Mouse (Mus musculus): ENCODE results near the gene Slc15a3. TPM values are rescaled to one million over a fixed set of nuclear protein-coding genes. Genes with fewer than 3 reads are reported as not detected.

Slc15a3 gene
- total RNA-seq, 2 experiments from 2014 or later, result 3.2 to 3.8 TPM

- no peak for ATAC-seq (replicated peaks; ENCODE audit: low FRiP score, poor library complexity, severe bottlenecking)
Observed at GRCm38 (mm10) chr19:10867946-10868622, 28.6 kb downstream of the Slc15a3 start.

DNA sequence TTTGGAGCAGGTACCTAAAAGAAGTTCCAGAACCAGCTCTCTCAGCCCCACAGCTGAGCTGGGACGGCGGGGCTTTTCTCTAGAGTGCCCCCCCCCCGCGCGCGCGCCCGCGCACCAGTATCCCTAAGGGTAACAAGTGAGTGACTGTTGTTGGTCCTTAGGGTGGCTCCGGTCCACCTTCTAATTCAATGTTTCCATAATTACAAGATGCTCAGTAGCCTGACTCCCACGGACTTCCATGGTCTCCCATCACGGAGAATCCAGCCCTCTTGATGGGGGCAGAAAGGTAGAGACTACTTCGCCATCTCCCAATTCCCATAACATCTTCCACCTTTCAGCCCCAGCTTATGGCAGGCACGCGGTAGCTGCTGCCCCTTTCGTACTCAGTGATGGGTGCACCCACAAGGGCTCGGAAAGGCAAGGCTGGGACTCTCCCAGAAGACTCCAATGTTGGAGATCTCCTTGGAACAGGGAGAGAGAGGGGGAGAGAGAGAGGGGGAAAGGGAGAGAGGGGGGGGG is 29.2 kb downstream of the Slc15a3 start:
- ATAC-seq (replicated peaks; ENCODE audit: low FRiP score, poor library complexity, severe bottlenecking), result no peak

DNA sequence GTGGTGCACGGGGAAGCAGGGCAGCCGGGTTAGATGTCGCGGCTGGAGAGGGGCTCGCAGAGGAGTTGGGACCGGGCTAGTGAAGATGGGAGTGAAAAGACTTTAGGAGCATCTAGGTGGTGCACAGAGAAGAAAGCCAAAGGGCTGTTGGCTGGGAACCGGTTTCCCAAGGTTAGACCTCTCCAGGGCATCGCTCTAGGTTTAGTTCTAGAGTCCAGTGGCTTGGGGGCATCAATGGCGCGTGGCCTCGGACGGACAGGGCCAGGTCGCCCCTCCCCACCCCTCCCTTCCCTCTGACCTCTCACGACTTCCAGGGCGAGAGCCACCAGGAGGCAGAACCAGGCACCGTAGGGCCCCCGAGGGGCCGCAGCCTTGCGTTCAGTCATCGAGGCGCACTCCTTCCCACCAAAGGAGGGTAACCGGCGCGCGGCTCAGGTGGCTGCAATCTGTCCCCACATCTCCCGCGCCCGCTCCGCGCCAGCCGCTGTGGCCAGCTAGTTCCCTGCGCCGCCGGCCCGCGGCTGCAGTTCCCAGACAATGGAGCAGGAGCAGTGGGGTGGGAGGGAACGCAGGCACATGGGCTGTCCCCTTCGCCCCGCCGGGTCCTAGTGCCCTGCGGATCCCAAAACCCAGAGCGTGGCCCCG is 29.8 kb downstream of the Slc15a3 start:
- no peak for ATAC-seq (replicated peaks; ENCODE audit: low FRiP score, poor library complexity, severe bottlenecking)

GRCm38 (mm10) chr19:10869886-10870527 is 30.5 kb downstream of the Slc15a3 start, which contains the start of gene Tmem132a:
TSS of gene Tmem132a (minus strand) at chr19:10869940.
- ATAC-seq (replicated peaks; ENCODE audit: low FRiP score, poor library complexity, severe bottlenecking), result no peak

- ATAC-seq (replicated peaks; ENCODE audit: low FRiP score, poor library complexity, severe bottlenecking), result no peak
Observed at GRCm38 (mm10) chr19:10870676-10871075, 31.1 kb downstream of the Slc15a3 start.

DNA sequence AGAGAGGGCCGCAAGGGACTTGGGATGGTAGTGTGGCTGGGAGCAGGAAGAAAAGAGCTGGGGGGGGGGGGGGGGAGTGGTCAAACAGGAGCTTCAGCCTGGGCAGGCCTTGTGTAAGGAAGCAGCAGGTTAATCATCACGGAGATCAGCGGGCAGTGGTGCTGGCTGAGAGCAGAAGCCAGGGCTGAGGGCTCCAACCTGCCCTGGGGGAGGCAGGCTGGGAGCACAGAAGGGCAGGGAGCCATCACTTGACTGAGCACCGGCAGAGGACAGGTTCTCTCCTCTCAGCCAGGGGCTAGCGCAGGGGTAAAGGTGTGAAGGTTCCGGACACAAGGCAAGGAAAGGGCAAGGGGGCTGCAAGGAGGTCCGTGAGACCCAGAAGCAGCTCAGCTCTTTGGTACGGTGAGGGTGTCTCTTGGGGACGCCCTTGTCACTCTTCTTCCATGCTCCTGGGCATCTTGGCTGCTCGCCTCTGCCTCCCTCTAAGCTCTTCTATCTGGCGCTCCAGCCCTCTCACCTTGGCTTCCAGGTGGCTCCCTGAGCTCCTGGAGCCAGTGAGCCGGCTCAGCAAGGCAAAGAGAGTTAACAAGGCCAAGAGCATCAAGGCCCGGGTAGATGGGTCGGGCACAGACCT is 31.9 kb downstream of the Slc15a3 start:
- no peak for ATAC-seq (replicated peaks; ENCODE audit: low FRiP score, poor library complexity, severe bottlenecking)

- ATAC-seq (replicated peaks; ENCODE audit: low FRiP score, poor library complexity, severe bottlenecking), result no peak
Observed at GRCm38 (mm10) chr19:10878201-10878837, 38.8 kb downstream of the Slc15a3 start.

DNA sequence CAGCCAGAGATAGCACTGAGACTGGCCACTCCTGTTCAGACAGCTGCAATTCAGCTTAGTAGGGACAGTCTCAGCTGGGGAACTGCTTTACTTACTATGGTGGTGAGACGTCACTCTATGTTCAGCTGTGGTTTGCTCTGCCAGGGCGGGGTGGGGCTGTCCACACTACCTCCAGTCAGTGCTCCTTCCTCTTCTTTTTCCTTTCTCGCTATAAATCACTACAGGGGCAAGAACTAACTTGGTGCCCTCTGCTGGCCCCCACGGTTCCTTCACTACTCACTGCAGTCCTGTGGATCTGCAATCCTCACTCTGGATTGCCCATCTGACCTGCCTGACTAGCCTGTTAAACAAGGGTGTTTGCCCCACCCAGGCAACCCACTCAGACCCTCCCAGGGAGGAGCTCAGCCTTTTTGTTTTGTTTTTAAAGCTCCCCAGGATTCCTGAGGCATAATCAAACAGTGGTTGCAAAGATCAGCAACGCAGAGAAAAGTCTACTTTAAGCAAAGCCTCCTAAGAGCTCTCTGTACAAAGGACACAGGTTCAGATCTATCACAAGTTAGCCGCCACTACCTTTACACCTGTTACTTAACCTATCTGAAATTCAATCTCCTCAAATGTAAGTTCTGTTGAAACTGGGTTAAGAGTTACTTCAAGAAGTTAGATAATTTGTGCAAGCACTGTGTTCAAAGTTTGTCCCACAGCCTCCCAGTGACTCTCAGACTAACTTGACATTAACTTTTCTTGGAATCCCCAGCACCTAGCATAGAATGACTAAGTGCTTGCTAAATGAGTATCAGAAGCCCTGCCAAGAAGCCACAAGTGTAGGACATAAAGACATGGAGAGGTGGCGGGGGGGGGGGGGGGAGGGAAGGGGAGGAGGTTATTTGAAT is 40.8 kb downstream of the Slc15a3 start:
- no peak for ATAC-seq (replicated peaks; ENCODE audit: low FRiP score, poor library complexity, severe bottlenecking)

GRCm38 (mm10) chr19:10880975-10881425 is 41.5 kb downstream of the Slc15a3 start:
- peak; percentile 47 for ATAC-seq (replicated peaks; ENCODE audit: low FRiP score, poor library complexity, severe bottlenecking)

DNA sequence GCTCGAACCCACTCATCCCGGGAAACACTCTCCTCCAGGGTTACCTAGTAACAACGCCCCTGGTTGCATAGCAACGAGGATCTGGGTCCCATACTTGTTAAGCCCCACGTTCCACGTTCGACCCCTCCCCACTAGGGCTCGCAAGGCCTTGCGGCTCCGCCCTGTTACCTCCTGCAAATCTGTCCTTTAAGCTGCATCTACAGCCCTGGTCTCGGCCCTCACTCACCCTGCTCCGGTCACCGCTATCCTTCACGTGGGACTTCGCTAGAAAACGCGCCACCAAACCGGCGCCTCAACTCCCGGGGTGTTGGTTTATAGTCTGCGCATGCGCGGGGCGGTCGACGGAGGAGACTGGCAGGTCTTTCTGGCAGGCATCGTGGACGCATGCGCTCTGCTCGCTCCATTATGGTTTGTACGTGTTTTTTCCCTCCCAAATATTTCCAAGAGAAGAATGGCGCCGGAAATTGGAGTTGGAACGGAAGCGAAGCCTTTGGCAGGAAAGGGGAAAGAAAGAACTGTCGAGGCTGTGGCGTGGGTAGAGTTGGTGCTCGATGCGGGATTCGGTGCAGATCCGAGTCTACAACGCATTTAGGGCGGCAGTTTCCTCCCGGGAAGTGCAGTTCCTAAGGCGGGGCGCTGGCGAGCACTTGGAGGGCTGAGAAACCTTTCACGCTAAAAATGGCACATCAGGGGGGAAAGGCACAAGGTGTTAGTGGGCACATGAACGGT is 42.1 kb downstream of the Slc15a3 start, which contains the start of gene Tmem109:
Gene Tmem109 (minus strand): TSS at position 576 of the 729 bp plus-strand sequence.
- peak; percentile 97 for ATAC-seq (replicated peaks; ENCODE audit: low FRiP score, poor library complexity, severe bottlenecking)

DNA sequence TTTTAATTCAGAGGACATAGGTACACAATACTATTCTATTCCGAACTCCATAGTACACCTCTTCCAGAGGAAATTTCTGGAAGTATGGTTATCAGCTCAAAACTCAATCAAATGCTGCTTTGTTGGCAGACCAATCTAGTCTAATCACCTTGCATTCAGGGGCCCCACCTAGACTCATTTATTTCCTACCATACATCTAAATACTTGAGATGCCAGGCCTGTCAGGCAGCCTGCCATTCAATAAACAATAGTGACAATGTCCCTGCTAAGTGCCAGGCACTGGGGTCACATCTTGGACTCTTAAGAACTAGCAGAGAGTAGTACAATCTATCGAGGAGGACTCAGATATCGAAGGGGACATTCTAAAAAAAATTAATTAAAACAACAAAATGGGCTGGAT is 52.7 kb downstream of the Slc15a3 start:
- no peak for ATAC-seq (replicated peaks; ENCODE audit: low FRiP score, poor library complexity, severe bottlenecking)

DNA sequence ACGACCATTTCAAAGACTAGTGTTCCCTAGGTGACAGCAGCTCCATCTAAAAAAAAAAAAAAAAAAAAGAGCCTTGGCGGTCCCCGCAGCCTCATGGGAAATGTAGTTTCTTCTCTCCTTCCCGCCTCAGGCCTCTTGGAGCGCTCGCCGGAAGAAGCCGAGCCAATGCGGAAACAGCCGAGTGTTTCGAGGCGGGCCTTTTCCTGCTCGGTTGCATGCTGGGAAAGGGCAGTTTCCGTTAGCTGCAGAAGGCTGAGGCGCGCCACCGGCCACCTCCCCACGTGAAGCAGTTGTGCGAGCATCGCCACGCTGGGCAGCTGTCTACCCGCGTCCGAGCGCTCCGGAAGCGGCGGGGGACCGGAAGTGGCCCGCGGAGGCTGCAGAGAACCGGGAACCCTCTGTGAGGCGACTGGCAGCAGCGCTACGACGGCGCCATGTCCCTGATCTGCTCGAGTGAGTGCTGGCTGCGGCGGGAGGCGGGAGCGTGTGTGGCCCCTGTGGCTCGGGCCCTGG is 55.5 kb downstream of the Slc15a3 start, which contains the start of gene Prpf19:
Gene Prpf19 (plus strand): TSS at position 216 of the 513 bp plus-strand sequence.
- peak; percentile 98 for ATAC-seq (replicated peaks; ENCODE audit: low FRiP score, poor library complexity, severe bottlenecking)

GRCm38 (mm10) chr19:10895708-10896107 is 56.2 kb downstream of the Slc15a3 start:
- ATAC-seq (replicated peaks; ENCODE audit: low FRiP score, poor library complexity, severe bottlenecking), result no peak

GRCm38 (mm10) chr19:10896849-10897248 is 57.3 kb downstream of the Slc15a3 start:
- ATAC-seq (replicated peaks; ENCODE audit: low FRiP score, poor library complexity, severe bottlenecking), result no peak

DNA sequence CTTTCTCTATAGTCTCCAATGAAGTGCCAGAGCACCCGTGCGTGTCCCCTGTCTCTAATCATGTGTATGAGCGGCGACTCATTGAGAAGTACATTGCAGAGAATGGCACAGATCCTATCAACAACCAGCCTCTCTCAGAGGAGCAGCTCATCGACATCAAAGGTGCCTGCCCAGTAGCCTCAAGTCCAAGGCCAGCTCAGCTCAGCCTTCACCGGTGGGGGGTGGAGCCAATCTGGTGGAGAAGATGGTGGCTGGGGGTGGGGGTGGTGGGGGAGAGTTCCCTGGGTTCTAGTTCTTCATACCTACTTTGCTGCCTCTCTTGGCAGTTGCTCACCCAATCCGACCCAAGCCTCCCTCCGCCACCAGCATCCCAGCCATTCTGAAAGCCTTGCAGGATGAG is 58.0 kb downstream of the Slc15a3 start:
- ATAC-seq (replicated peaks; ENCODE audit: low FRiP score, poor library complexity, severe bottlenecking), result no peak

DNA sequence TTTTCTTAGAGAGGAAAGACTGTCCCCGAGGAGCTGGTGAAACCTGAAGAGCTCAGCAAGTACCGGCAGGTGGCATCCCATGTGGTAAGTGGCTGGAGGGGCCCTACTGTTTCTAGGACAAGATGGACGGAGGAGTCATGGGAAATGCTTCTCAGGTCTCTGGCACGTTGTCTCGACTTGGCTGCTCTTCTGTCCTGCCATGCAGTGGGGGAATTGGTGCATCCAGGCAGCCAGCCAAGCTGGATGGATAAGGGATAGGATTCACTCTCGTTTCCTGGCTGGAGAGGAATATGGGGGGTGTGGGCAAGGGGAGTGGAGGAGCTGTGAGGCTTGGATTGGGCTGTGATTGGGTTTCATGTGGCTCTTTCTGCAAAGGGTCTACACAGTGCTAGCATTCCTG is 60.8 kb downstream of the Slc15a3 start:
- ATAC-seq (replicated peaks; ENCODE audit: low FRiP score, poor library complexity, severe bottlenecking), result no peak

DNA sequence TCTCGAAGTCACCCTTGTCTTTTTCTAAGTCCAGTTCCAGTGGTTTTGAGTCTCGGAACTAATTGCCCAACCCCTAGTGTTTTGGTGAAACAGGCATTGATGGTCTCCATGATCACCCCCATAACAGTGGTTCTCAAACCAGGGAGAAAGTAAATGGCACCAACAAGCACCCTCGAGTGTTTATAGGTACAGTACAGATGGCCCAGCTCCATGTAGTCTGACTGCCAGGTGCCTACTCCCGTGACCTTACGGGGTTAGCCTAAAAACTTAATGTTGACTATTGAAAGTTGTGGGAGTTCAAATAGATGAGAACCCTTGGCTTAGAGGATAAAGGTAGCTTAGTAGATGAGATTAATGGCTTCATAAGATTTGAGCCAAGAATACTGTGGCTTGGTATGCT is 61.5 kb downstream of the Slc15a3 start:
- no peak for ATAC-seq (replicated peaks; ENCODE audit: low FRiP score, poor library complexity, severe bottlenecking)

DNA sequence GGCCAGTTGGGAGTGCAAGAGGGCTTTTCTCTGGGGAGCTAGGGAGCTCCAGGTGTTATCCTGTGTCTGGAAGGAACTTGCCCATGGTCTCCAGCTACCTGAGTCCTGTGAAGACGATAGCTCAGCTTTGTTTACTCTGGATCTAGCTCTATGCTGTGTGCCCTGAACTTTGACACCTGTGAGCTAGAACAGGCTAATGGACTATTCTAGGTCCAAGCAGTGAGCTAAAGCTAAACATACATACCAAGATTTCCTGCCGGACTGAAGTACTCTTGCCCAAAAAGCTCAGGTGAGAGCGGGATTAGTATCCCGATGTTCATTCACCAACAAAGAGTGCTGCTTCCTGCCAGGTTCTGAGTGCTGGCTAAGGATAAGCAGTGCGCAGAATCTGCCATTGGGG is 65.0 kb downstream of the Slc15a3 start:
- ATAC-seq (replicated peaks; ENCODE audit: low FRiP score, poor library complexity, severe bottlenecking), result no peak
